In genomic region chr1:133219106-133219505, GRCm38 (mm10) we compare ENCODE assay signal across 18 mouse cellular contexts.
"Had no signal": no experiment of that assay in that cellular context is flagged by ENCODE, and none has a peak within 500 bp of the region (broad histone marks: within the 10 kb centered on the region; RNA-seq: fewer than 3 reads in every experiment).

No protein-coding gene starts in this region.

- H3K4me3 ChIP-seq: midbrain, embryonic 13.5 days; myocyte; neural tube, embryonic 13.5 days; neural tube, embryonic 15.5 days had no signal

- H3K27ac ChIP-seq: midbrain, embryonic 13.5 days; neural tube, embryonic 13.5 days; neural tube, embryonic 15.5 days had no signal

- H3K9me3 ChIP-seq: midbrain, embryonic 13.5 days; neural tube, embryonic 13.5 days; neural tube, embryonic 15.5 days had no signal

- ATAC-seq: midbrain, embryonic 13.5 days; midbrain, embryonic 16.5 days had no signal

- DNase-seq: lung, adult 18-20 months; lung, embryonic 14.5 days; lung, postnatal 10 days; lung, postnatal 4 days; retina, postnatal 1 day; right cerebral cortex, adult 18-20 months; right cerebral cortex, postnatal 25 days; right cerebral cortex, postnatal 4 days; spleen, adult 18-20 months; thymus, adult 18-20 months; thymus, postnatal 14 days; thymus, postnatal 36 days had no signal

- H3K36me3 ChIP-seq: midbrain, embryonic 13.5 days; neural tube, embryonic 13.5 days; neural tube, embryonic 15.5 days had no signal

- H3K4me2 ChIP-seq: lung, embryonic 14.5 days; midbrain, embryonic 11.5 days; midbrain, embryonic 13.5 days; neural tube, embryonic 13.5 days; neural tube, embryonic 15.5 days had no signal

- H3K9ac ChIP-seq: lung, embryonic 14.5 days; midbrain, embryonic 13.5 days; neural tube, embryonic 13.5 days; neural tube, embryonic 15.5 days had no signal

- H3K27me3 ChIP-seq: midbrain, embryonic 13.5 days; neural tube, embryonic 13.5 days; neural tube, embryonic 15.5 days had no signal
